Mouse (Mus musculus) monocyte, adult 2 months (primary cell): Measurements from ENCODE around the gene Ddhd1.
"Not testable (repeated sequence)": the region's sequence is repeated elsewhere in the genome, so short reads cannot be mapped to it uniquely, and the experiment has no call there.

Experiments
- DNase-seq, 2 experiments: peaks; one replicate each; pipeline ENCODE4 v3.0.0; 2022; ENCODE audit warnings: low spot score in 2 of 2, low read depth in 1 of 2

Ddhd1 gene

GRCm38 (mm10) chr14:45583494-45584027 lies 74.4 kb downstream of the Ddhd1 start:
- no peak for DNase-seq

GRCm38 (mm10) chr14:45580923-45581827 lies 76.8 kb downstream of the Ddhd1 start:
- not testable (repeated sequence) for DNase-seq

GRCm38 (mm10) chr14:45566066-45566937 lies 91.6 kb downstream of the Ddhd1 start:
- peak; percentile 13 to 55 for DNase-seq

- DNase-seq: no peak
Measured at GRCm38 (mm10) chr14:45565216-45566065, 92.5 kb downstream of the Ddhd1 start.

- DNase-seq: no peak
Measured at GRCm38 (mm10) chr14:45563577-45563976, 94.4 kb downstream of the Ddhd1 start.

- no peak for DNase-seq
Measured at GRCm38 (mm10) chr14:45561681-45562080, 96.3 kb downstream of the Ddhd1 start.

- no peak for DNase-seq
Measured at GRCm38 (mm10) chr14:45559018-45559417, 98.9 kb downstream of the Ddhd1 start.

- DNase-seq: no peak
Measured at GRCm38 (mm10) chr14:45554336-45554735, 103.6 kb downstream of the Ddhd1 start.

- no peak for DNase-seq
Measured at GRCm38 (mm10) chr14:45553854-45554253, 104.1 kb downstream of the Ddhd1 start.

GRCm38 (mm10) chr14:45552431-45552830 lies 105.5 kb downstream of the Ddhd1 start:
- DNase-seq: no peak

- DNase-seq: no peak
Measured at GRCm38 (mm10) chr14:45551121-45551768, 106.7 kb downstream of the Ddhd1 start.

- DNase-seq: no peak
Measured at GRCm38 (mm10) chr14:45550010-45550647, 107.8 kb downstream of the Ddhd1 start.

- no peak for DNase-seq
Measured at GRCm38 (mm10) chr14:45548118-45548517, 109.8 kb downstream of the Ddhd1 start.

- no peak for DNase-seq
Measured at GRCm38 (mm10) chr14:45544905-45545304, 113.0 kb downstream of the Ddhd1 start.

GRCm38 (mm10) chr14:45544026-45544425 lies 113.9 kb downstream of the Ddhd1 start:
- no peak for DNase-seq

- no peak for DNase-seq
Measured at GRCm38 (mm10) chr14:45539659-45540468, 118.1 kb downstream of the Ddhd1 start.
